Mouse (Mus musculus) embryonic fibroblast, embryonic 13.5 days (primary cell): ENCODE measurements around the gene Rapgef4.

ENCODE experiments used
- CTCF ChIP-seq: IDR thresholded peaks from 2 replicates; pipeline ENCODE4 v1.5.1; 2011; ENCODE audit warnings: mild to moderate bottlenecking, control low read depth, low read length, moderate library complexity, borderline replicate concordance; ENCODE audit not compliant: insufficient read depth
- POLR2A ChIP-seq: IDR thresholded peaks from 2 replicates; pipeline ENCODE4 v1.6.1; 2011; ENCODE audit warnings: low read depth, mild to moderate bottlenecking, control low read depth, low read length, moderate library complexity

- TF ChIP-seq CTCF: no peak
- no peak for TF ChIP-seq POLR2A
Observed at GRCm38 (mm10) chr2:72179600-72180301, 198.7 kb downstream of the Rapgef4 start.
